Mouse (Mus musculus): Measurements from ENCODE around the gene Rcor1.

Gene Rcor1

DNA sequence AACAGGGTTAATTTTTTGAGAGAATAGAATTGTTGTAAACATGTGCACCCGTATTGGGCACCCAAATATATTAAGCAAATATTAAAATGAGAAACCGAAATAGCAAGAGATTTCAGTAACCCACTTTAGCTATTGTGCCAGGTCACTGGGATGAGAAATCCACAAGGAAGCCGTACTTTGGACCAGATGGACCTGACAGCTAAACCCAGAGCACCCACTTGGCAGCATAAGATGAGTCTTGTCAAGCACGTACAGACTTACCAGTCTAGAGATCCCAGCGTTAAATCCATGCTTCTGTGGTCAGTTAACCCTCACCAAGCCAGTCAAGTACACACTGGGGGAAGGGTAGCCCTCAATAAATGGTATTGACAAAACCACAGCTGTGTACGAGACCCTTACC lies 86.5 kb downstream of the Rcor1 start:
- in situ Hi-C loops (cut with MboI, MseI), result no loop called here

DNA sequence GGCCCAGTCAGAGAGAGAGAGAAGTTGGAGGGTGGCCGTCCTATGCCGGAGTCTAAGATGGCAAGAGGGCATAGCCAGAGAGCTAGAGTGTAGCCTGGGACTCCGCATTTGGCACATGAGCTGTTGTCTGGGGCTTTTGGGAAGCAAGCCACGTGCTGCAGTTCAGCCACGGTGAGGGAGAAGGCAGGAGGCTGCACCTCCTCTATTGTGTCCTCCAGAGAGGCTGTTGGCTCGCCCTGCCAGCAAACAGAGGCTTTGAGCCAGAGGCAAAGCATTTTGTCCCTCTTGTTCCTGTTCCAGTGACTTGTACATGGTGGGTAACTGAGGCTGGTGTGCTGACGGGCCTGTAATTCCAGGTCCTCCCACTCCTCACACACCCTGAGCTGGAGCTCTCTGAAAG lies 95.0 kb downstream of the Rcor1 start:
- in situ Hi-C loops (cut with MboI, MseI), result no loop called here

DNA sequence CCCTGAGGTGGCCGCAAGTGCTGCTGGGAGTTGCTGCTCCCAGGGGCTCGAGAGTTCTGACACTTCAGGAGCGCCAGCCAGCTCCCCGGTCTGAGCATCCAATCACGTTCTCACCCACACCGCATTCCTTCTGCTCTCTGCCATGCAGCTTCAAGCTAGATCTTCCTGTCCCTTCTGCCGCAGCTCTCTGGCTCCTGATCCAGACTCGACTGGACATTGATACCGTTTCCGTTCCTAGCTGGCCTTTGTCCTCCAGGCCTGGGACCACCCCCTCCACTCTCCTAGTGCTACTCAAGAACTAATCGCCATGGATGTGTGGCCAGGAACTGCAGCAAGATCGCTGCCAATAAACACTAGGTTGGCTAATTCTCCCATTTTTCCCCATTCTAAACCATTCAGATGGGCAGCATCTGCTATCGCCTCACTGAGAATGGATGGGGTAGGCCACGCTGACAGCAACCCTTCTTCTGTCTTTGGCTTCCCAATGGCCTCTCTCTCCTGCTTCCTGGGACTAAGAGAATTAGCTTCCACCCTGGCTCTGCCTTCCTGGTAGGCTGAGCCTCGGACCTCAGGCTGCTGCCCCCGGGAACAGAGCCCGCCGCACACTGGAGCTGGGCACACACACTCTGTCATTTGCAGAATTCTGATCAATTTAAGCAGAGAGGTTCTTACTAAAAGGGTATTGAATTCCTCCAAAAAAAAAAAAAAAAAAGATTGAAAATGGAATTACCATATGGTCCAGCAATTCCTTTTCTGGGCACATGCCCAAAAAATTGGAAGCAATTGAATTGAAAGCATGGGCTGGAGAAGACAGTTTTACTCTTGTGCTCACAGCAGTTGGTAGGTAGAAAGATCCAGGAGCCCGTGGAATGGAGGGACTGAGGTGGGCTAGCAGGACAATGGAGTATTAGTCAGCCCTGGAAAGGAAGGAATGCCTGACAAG lies 95.9 kb downstream of the Rcor1 start:
- in situ Hi-C loops (cut with MboI, MseI), result no loop called here

DNA sequence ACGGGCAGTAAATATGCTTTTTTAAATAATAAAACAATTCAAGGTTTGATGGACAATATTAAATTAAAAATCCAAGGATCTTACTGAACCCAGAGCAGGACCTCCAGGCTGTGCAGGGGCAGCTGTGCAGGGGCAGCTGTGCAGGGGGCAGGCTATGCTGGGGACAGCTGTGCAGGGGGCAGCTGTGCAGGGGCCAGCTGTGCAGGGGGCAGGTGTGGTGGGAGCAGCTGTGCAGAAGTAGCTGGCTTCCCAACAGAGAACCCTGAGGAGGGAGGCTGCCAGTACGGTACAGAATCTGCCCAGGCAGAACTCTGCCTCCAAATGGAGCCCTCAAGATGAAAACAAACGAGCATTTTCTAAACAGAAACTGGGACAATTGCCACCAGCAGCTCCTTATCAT lies 96.8 kb downstream of the Rcor1 start:
- in situ Hi-C loops (cut with MboI, MseI), result no loop called here

DNA sequence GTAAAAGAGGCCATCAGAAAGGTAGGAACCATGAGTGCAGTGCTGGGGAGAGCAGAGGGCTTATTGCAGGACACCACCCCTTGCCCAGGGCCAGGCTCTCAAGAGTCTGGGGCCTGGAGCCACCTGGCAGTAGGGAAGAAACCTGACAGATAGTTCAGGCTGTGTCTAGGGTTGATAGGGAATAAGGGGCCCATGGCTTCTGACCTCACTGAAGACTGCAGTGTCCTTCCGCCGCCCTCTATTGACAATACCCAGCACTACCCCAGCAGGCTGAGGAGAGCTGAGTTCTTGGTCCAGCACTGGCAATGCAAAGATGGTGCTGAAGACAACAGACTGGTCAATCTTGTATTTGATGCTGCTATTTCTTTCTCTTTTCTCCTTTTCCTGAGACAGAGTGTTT lies 97.9 kb downstream of the Rcor1 start:
- in situ Hi-C loops (cut with MboI, MseI), result no loop called here

DNA sequence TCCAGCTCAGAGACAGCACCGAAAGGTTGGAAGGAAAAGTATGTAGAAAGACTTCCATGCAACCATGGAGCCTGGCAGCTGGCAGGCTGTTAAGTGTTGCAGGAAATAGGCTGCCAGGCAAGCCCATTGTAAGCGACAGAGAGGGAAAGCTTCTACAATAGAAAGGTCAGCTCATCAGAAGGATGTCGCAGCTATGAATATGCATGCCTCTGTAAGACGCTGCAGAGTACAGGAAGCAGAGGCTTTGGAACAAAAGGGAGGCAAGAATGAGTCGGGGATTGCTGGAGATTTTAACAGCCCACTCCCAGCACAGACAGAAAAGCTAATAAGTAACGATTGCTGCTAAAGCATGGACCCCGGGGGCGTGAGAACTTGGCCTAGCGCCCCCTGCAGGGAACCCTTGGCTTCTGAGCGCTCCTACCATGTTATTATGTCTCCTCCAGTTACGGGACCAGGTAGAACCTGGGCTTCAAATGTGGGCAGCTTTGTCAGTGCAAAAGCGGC lies 103.9 kb downstream of the Rcor1 start:
- in situ Hi-C loops (cut with MboI, MseI), result no loop called here

DNA sequence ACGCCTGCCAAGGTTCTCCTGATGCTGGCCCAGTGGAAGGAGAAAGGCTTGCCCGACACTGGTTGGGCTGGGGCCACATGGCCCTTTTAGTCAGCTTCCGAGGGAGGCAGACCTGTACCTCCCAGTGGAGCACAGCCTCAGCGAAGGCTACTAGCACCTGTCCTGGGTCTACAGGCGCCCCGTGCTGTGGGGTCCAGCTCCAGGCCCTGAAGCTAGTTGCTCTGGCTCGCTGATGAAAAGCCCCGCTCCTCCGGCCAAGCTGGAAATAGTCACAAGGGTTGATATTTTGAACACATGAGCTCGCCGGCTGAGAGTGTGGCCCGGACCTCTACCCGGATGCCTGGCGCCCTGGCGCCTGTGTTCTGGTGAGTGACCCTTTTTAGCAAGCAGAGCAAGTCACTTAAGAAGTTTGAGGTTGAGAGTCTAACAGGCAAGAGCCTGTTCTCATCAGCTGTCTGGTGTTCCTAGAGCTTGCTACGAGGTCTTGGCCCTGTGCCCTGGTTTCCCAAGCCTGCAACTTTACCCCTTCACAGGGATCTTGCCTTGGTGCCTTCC lies 104.4 kb downstream of the Rcor1 start:
- in situ Hi-C loops (cut with MboI, MseI), result no loop called here

DNA sequence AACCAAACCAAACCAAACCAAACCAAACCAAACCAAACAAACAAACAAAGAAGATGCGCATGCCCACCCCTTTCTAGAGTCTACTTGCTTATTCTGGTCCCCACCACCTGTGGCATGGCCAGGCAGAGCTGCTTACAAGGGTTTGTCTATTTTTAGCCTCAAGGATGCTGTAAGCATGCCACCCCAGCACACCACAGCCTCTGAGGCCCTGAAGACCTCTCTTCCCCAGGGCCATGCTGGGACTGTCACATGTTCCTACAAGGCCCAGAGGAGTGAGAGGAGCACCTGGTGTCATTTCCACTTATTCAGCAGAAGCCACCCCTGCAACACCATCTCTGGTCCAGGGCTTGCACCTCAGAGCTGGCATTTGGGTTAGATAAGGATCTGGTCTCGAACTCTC lies 105.4 kb downstream of the Rcor1 start:
- in situ Hi-C loops (cut with MboI, MseI), result no loop called here

DNA sequence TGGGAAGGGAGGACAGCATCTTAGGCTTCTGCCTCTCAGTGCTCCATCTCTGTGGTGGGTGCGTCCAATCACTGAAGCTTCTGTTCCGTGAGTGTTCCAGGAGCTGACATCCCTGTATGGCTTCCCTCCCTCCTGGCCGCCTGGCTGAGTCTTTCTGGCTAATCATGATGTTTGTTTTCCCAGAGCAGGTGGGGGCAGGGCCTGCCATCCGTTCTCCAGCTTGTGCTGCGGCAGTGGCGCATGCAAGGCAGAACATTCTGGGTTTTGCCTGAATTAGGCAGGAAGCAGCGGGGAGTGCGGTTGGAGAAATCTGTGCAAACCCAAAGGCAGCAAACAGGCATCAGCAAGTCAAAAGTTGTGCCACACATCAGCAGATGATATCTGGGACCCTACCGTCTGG lies 106.1 kb downstream of the Rcor1 start:
- in situ Hi-C loops (cut with MboI, MseI), result no loop called here

DNA sequence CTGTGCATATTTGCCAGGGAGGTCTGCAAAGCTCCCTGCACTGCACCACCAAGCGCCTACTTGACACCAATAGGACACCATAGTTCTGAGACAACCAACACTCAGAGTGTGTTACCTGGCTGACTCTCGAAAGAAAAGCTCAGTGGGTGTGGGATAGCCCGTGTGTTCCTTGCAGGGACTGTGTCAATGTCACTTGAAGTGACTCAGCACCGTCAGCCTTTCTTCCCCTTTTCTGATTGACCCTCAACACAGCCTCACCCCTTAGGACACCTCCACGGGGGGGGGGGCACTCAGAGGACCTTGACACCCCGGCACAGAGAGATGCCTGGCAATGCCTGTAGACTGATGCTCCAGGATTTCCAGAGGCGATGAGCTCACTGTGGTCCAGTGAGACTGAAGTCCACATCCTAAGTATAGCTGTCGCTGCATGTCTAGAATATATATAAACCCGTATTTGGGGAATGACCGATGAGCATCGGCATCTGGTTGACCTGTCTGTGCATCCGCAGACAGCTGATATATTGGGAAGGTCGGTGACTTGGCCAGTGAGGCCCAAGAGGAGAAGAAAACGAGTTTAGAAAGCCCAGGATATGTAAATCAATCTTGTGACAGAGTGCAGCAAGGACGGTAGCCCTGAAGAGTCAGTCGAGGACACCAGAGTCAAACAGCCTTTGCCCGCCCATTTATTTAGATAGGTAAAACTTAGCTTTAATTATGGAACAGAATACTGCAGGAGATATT lies 110.5 kb downstream of the Rcor1 start:
- in situ Hi-C loops (cut with MboI, MseI), result no loop called here

DNA sequence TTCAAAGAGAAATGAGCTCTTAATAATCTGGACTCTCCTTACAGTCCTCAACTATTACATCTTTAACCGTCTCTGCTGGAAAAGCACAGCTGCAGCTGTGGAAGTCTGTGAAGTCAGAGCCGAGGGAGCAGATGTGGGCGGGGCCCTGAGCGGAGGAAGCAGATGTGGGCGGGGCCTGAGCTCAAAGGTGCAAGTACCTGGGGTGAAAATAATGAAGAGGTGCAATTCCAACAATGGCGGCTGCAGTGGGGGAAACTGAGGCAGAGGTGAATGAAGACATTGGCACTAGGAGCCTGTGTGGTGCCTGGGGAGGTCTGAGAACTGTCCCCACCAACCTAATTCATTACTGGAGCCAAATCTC lies 111.1 kb downstream of the Rcor1 start:
- in situ Hi-C loops (cut with MboI, MseI), result no loop called here

DNA sequence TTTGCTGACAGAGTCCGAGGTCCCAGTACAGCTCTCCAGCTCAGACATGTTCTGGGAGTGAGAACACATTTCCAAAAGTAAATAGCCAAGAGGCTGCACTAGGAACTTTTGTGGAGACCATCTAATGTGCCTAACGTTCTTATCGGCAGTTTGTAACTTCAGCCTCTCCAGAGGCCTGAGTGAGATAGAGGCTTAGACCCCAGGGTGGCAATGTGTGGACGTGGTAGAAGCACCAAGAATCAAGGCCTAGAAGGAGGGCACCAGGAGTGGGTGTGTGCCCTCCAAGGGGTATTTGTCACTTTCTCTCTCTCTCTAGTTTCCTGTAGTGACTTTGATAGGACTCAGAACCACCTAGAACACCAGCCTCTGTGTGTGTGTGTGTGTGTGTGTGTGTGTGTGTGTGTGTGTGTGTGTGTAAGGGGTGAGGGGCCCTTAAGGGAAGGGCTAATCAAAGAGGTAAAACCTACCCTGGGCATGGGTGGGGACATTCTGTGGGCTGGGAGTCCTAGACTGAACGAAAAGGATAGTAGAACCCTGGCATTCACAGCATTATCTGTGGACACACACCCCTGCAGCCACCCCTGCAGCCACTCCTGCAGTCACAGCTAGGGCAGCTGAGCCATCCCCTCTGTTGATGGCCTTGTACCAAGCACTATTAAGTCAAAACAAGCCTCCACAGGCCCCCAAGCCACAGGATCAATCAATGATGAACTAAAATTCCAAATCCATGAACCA lies 112.4 kb downstream of the Rcor1 start:
- in situ Hi-C loops (cut with MboI, MseI), result no loop called here

DNA sequence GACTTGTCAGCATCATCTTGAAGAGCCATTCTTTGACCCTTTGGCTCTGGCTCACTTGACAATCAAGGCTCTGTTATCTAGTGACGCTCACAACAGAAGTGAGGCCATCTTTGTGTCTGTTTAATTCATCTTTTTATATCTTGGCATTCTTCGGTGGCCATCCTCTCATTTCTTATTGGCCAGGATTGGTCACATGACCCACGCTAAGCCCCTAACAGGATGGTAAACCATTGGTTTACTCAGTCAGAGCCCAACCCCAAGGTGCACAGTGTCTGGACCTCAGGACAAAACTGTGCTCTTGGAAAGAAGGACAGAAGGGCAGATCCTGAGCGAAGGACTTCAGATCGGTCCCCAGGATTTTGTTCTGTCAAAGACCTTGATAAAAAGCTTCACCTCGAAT lies 113.4 kb downstream of the Rcor1 start:
- in situ Hi-C loops (cut with MboI, MseI), result no loop called here

DNA sequence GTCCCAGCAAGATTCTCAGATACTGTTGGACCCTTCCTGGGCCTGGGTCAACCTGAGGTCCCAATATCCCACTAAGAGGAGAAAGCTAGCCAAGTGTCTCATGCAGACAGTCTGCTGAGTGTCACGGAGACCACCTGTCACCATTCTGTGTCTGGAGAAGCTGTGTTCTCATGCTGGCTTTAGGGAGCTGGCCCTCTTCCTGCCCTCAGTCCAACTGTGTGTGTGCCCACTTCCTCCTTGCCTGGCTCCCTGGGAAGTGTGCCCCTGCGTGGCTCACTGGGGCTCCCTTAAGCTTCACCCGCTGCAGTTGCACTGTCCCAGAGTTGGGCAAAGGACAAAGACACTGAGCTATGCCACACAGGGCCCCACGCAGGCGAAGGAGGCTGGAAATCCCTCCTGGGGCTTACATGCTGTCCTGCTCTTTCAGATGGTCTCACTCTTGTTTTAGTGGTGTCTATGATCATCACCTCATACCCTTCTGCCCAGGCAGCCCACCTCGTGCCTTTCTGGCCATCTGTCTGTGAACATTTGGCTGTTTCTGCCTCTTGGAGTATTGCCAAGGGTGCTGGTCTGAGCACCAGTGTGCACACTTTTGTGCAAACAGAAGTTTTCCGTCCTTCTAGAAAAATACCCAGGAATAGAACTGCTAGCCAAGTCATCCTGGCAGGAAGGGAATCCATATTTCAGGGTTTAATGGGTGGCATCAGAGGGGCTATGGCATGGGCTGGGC lies 114.0 kb downstream of the Rcor1 start:
- in situ Hi-C loops (cut with MboI, MseI), result no loop called here

DNA sequence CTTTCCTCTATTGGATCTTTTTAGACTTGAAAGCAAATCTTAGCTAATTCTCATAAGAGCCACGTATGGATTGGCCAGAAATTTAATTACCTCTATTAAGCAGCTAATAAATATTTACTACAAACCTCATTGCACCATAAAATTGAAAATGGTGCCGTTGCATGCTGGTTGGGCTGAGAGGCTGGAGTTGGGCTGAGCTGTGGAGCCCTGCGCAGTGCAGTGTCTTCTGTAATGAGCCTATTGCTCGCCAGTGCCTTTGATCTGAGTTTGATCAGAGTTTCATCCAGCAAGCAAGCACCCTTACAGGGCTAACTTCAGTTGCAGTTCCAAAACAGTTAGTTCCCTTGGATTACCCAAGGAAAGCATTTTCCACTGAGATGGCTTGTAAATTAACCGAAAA lies 114.8 kb downstream of the Rcor1 start:
- in situ Hi-C loops (cut with MboI, MseI), result no loop called here

DNA sequence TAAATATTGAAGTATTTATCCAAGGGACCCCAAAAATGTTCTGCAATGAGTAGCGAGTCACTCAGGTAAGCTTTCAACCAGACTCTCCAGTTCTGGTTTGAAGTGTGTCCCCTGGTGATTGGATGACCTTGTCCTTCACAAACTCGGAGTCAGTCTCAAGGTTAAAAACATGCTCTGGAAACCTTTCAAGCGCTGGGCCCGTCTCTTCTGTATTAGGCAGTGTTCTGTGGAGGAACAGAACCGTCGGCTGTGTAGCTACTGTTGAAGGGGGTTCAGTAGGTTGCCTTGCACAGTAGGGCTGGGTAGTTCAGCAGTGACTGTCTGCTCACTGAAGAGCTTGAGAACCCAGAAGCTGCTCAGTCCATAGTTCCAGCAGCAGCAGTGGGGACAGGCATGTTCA lies 115.5 kb downstream of the Rcor1 start:
- in situ Hi-C loops (cut with MboI, MseI), result no loop called here

DNA sequence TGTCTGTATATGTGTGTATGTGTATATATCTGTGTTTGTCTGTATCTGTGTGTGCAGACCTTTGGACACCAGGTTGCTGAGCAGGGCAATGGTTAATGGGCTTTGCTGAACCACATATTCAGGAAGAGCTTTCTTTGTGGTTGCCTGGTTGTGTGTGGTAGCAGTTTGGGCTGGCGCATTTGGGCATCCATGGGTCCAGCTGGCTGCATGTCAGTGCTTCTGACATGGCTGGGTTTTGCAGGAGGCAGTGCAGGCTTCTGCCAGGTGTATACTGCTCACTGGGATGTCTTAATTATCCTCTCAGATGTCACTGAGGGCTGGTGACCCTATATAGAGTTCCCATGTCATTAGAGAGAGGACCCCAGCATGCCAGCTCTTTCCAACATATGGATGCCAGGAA lies 116.6 kb downstream of the Rcor1 start:
- in situ Hi-C loops (cut with MboI, MseI), result no loop called here

DNA sequence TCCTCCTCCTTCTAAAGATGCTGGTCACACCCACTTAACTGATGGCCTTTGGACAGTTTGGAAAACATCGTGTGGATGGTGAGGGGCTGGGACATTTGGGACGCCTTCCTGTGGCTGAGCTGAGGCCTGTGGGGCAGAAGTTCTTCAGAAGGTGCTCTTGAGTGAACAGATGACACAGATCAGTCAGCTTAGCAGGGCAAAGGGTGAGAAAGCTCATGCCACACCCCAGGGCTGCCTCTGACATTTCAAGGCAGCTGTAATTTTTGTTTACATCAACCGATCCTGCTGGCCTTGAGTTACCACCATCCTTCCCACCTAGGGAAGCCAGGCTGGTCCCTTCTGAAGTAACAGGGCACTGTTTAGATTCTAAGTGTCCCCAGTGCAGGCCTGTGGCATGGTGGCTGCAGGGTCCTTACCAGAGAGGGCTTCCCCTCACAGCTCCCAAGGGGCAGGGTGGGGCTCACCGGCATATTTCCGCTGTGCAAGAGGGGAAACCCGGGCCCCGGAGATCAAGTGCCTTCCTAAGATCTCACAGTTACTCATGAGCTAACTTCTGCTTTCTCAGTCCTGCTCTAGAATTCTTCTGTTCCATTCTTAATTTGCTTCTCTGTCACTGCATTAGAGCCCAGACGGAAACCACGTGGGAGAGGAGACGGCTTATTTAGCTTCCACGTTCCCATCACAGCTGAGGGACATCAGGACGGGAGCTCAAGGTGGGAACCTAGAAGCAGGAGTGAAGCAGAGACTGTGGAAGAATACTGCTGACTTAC lies 120.7 kb downstream of the Rcor1 start:
- in situ Hi-C loops (cut with MboI, MseI), result loop anchor here (10.0 kb wide), 1 partner anchor 455 kb away; no protein-coding TSS in a partner anchor

DNA sequence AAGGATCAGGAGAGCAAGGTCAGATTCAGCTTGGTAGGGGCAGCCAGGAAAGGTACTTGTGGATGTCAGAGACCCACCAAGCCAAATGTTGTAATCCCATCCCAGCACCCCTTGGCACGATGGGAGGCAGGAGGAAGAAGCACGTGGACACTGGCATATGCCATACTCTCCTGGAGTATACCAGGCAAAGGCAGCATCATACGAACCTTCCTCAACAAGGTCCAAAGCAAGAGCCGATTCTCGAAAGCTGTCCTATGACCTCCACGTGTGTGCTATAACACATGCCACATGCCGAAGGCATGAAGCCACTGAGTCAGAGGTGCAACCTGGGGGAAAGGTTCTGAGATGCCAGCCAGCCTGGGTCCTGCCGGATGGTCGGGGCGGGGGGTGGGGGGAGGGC lies 121.7 kb downstream of the Rcor1 start:
- in situ Hi-C loops (cut with MboI, MseI), result loop anchor here (10.0 kb wide), 1 partner anchor 454 kb away; no protein-coding TSS in a partner anchor

DNA sequence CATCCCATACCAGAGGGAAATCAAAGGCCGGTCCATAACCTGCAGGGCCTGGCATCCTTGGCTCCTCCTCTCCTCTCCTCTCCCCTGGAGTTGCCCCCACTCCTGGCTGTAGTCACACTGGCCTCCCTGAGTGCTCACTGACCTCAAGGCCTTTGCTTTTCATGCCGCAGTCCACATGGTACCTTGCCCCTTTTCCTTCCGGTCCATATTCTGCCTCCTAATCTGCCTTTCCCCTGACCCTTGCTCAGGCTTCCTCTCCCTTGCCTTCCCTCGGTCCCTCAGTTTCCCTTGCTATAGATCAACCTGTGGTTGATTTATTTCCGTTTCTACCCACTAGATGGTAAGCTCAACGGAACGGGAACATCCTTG lies 122.8 kb downstream of the Rcor1 start:
- in situ Hi-C loops (cut with MboI, MseI), result loop anchor here (10.0 kb wide), 1 partner anchor 453 kb away; no protein-coding TSS in a partner anchor
